Mouse (Mus musculus) monocyte, adult 2 months (primary cell): ENCODE data around the gene Kifc5b.
"Not testable (repeated sequence)": the region's sequence is repeated elsewhere in the genome, so short reads cannot be mapped to it uniquely, and the experiment has no call there.

Source experiments
- DNase-seq, 2 experiments: peaks; one replicate each; pipeline ENCODE4 v3.0.0; 2022; ENCODE audit warnings: low spot score in 2 of 2, low read depth in 1 of 2

The Kifc5b gene

DNA sequence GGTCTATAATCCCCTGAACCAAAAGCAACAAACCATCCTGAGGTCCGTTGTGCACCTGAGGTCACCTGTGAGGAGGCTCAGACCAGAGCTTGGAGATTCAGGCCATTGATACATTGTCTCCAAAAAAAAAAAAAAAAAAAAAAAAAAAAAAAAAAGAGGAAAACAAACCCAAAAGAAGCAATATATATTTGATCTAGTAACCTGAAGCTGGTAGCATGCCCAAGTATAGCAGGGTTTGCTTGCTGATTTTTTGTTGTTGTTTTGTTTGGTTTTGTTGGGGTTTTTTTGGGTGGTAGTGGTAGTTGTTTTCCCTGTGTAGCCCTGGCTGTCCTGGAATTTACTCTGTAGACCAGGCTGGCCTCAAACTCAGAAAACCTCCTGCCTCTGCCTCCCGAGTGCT, 1.5 kb downstream of the Kifc5b start:
- DNase-seq = no peak

- DNase-seq = not testable (repeated sequence)
Measured at GRCm38 (mm10) chr17:26919516-26919915, 2.6 kb downstream of the Kifc5b start.

DNA sequence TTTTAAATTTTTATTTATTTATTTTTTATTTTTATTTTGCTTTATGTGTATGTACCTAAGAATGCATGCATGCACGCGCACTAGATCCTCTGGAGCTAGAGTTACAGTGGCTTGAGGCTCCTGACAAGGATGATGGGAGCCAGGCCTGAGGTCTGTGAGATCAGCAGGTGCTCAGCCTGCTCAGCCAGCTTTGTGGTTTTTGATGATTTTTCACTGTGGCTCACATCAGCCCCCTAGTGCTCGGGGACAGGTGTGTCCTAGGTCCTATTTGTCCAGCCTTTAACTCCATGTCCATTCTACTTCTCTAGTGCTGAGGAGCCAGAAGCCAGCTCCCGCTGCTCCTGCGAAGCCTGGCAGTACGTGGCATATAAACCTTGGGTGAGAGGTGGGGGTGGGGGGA, 5.5 kb downstream of the Kifc5b start:
- not testable (repeated sequence) for DNase-seq

DNA sequence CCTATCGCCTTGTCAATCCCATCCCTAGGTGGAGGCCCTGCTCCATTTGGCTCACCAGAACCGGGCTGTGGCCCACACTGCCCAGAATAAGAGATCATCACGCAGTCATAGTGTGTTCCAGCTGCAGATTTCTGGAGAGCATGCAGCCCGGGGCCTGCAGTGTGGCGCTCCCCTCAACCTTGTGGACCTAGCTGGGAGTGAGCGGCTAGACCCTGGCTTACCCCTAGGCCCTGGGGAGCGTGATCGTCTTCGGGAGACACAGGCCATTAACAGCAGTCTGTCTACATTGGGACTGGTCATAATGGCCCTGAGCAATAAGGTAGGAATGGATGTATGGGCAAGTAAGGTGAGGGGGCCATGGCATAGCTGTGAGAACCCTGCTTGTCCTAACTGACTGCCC, 8.5 kb downstream of the Kifc5b start:
- not testable (repeated sequence) for DNase-seq

DNA sequence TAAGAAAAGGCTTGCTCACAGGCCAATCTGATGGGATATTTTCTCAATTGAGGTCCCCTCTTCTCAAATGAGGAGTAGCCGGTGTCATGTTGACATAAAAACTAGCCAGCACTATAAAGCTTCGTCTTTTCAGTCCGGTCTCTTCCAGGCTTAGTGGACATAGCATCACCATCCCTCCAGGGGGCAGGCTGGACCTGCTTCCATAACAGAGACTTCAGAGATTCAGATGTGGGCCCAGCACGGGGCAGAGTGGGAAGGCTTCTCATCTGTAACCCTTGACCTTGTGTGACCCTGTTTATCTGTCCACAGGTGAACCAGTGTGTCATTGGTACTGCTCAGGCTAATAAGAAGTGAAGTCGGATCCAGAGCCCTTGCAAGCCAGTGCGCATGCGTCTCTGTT, 14.9 kb downstream of the Kifc5b start:
- DNase-seq = peak in 1 of 2 experiments; percentile 40

DNA sequence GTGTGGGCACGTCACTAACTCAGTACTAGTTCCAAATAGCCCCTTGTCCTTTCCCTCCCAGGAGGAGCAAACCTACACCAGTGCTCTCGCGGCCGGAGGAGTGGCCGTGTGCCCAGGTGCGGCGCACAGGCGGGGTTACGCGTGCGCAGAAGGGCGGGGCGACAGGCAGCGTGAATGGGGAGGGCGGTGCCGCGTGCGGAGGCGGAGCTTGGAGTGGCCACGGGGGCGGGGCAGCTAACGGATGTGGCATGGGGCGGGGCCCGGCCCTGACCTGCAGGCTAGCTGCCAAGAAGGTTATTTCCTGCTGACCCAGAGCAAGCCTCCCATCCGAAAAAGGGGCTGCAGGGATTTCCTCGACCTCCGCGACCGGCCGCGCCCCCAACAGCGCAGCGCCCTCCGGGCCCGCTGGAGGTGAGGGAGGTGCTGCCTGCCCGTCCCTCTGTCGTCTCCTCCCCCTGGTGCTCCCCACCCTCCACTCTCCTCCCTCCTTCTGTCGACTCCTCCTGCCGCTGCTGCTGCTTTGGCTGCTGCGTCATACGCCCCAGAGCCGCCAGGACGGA, 16.0 kb downstream of the Kifc5b start, which contains the start of gene Phf1:
TSS of gene Phf1 (plus strand) at position 214 of the 560 bp plus-strand sequence.
- DNase-seq = peak; percentile 78 to 93

DNA sequence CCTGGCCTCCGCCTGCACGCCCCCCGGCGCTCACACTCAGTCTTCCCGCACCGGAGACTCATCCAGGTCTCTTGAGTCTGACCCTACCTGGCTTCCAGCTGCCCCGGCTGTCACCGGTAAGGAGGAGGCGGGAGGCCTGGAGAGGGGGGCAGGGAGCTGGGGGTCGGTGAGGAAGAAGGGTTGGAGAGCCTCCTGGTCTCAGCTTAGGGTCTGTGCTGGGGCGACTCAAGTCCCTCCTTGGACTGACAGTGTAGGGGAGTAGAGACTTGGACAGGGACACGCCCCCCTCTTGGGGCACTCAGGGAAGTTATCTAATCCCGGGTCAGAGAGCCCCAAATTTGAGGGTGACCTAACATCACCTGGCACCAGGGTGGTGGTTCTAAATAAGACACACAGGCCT, 16.5 kb downstream of the Kifc5b start:
- DNase-seq = no peak

DNA sequence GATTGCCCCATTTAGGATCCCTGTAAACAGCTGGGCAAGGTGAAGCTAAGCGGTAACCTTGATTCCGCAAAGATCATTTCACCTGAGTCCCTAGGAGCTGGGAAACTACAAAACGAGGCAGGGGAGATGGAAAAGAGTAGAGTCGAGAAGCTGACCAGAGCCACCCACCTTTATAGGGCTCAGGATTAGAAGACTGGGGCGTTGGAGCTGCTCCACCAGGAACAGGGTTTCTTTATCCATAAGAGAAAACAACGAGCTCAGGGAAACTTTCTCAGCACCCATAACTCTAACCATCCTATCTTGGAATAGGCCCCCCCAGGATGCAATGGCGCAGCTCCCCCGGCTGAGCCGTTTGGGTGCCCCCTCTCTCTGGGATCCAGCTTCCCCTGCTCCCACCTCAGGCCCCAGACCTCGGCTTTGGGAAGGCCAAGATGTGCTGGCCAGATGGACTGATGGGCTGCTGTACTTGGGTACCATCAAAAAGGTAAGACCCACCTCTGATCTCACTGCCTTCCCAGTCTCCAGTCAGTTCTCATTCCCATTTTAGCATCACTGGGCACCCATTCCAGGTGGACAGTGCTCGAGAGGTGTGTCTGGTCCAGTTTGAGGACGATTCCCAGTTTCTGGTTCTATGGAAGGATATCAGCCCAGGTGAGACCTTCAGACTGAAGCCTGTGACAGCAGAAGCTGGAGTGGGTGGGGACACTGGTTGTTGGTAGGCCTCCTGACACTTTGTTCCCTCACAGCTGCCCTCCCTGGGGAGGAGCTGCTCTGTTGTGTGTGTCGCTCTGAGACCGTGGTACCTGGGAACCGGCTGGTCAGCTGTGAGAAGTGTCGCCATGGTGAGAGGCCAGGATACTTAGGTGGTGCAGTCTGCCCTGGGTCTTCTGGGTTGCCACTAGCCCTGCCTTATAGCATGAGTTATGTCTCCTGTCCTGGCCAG, 17.3 kb downstream of the Kifc5b start:
- DNase-seq = no peak

GRCm38 (mm10) chr17:26935027-26935426, 18.1 kb downstream of the Kifc5b start:
- no peak for DNase-seq

GRCm38 (mm10) chr17:26936453-26936852, 19.6 kb downstream of the Kifc5b start:
- no peak for DNase-seq

DNA sequence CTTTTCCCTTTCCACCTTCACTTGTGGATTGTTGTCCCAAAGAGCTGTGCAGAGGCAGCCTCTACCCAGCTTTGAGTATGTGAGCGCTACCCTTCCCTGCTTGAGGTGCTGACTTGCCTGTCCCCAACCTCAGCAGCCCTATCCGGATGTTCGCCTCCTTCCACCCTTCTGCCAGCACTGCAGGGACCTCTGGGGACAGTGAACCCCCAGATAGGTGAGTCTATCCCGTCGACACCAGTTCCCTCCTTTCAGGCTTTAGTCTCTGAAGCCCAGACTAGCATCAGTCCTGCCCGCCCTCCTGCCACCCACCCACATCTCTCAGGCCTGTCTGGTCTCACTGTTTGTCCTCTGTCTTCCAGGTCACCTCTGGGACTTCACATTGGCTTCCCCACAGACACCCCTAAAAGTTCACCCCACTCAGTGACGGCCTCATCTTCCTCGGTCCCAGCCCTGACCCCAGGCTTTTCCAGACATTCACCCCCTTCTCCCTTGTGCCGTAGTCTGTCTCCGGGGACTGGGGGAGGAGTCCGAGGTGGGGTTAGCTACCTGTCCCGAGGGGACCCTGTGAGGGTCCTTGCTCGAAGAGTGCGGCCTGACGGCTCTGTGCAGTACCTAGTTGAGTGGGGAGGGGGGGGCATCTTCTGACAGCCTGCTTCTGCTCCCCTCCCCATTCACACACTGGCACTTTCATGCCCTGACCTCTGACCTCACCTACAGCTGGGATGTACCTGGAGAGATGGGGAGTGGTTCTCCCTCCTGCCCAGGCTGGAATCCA, 20.2 kb downstream of the Kifc5b start:
- DNase-seq = no peak

- DNase-seq = no peak
Measured at GRCm38 (mm10) chr17:26937883-26938695, 21.2 kb downstream of the Kifc5b start.

DNA sequence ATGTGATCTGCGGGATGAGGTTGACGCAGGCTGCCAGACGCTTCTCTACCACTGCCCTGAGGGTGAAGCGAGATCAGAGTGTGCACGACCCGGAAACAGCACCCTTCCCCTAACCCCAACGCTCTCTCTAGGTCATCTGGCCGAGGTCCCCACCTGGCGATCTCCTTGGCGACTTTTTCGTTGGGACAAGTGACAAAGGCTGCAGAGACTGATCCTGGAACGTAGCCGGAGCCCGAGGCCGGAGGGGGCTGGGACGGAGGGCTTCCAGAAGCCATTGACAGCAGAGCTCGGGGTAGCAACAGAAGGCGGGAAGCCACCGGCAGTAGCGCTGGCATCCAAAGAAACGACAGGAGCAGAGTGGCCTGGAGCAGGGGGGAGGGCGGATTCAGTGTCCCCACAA, 21.8 kb downstream of the Kifc5b start:
- DNase-seq = no peak

DNA sequence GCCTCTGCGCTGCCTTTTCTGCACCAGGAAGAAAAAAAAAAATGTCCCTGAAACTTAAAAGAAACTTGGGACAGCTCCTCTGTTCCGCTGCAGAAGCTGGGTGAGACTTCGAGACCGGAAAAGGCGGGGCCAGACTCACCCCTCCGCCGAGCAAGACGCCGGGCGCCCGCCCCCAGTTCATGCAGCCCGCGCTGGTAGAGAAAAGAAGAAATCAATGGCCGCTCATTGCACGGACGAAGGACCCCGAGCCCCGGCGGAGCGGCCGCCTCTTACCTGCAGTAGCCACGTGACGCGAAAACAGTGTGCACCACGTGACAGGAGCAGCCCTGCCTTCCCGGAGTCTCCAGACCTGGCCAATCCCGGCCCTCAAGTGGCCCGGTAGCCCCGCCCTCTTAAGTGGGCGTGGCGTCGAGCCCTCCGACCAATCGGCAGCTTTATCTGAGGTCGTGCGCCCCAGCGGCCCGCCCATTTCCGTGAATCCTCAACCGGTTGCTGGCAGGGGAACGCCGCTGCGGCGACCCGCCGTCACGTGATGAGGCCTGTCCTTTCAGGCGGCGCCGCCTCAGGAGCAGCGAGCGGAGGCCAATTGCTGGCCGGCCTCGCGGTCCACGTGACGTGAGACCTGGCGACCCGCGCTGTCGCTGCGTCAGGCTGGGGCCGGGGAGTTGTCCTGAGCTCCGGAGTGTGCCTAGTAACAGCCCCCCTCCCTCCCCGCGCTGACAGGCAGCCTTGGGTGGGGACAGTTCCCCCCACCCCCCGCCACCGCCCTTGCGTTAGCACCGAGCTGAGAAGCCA, 22.5 kb downstream of the Kifc5b start, which contains the start of gene Cuta:
TSS of gene Cuta (minus strand) at position 392 of the 795 bp plus-strand sequence.
- DNase-seq = peak; percentile 99 to 100

- DNase-seq = no peak
Measured at GRCm38 (mm10) chr17:26939973-26940300, 23.0 kb downstream of the Kifc5b start.

DNA sequence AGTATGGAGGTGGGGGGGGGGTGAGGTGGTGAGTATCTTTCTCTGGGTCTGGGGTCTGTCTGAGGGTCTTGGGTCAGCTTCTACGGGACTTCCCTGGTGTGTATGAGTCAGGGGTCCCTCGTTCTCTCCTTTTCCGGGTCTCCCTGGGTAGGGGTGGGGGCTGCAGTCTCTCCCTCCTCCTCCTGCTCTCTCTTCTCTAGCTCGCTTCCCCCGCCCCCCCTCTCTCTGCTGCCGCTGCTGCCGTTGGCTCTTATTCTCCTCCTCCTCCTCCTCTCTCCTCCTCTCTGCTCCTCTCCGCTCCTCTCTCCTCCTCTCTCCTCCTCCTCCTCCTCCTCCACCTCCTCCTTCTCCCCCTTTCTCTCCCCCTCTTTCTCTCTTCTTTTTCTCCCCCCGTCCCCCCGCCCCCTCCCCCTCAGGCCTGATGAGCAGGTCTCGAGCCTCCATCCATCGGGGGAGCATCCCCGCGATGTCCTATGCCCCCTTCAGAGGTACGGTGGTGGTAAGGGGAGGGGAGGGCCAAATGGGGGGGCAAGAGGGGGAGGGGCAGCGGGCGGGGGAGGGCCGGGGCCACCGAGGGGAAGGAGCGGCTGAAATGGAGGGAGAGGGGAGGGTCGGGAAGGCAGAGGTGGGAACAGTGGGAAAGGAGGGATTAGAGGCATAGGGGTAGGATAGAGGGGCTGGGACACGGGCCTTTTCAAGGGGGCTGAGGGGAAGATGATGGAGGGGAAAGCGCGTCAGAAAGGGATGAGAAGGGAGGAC, 24.3 kb downstream of the Kifc5b start, which contains the start of gene Syngap1:
TSS of gene Syngap1 (plus strand) at position 223 of the 759 bp plus-strand sequence.
- DNase-seq = no peak

GRCm38 (mm10) chr17:26941841-26942570, 25.1 kb downstream of the Kifc5b start:
- DNase-seq = no peak

GRCm38 (mm10) chr17:26945824-26946495, 29.1 kb downstream of the Kifc5b start:
- no peak for DNase-seq
